Mouse (Mus musculus) monocyte, adult 2 months (primary cell): ENCODE results near the gene Pdgfb.

Experiments
- DNase-seq, 2 experiments: peaks; one replicate each; pipeline ENCODE4 v3.0.0; 2022; ENCODE audit warnings: low spot score in 2 of 2, low read depth in 1 of 2

The Pdgfb gene

DNA sequence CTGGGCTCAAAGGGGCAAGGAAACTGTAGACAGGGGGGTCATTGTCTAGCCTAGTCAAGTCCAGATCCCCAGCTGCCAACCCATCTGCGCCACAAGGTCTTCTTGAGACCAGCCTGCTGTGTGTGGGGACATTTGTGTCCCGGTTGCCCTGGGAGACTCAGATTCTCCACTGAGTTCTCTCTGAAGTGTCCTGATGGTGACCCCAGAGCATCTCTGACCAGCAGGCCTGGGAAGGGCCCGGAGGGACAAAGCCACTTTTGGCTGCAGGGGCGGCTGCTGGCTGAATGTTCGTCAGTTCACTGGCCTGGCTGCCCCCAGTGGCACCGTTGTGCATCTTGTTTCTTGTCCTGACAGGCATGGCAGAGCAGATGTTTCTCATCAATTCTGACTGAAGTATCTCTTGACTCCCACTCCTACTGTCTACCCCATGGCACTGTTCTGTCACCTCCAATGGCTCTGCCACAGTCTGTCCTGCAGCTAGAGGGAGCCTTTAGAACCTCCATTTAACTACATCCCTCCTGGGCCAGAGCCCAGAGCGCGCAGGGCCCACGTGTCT lies 53.3 kb downstream of the Pdgfb start:
- DNase-seq = no peak

DNA sequence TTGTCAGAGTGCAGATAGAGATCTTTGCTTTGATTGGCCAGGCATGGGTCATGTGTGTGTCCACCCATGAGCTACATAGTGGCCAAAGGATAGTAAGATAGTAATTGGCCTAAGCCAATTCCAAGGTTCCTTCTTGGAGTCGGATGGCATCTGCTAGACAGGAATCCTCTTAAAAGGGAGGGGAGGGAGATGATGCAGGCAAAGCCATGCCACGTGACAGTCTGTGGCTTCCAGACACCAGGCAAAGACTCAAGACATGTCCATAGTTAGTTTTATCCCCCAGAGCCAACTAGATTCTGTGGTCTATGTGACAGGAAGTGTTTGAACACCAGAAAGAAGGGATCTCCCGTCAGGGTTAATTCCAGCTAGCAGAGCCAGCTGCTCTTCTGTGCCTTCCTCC lies 56.4 kb downstream of the Pdgfb start:
- no peak for DNase-seq

DNA sequence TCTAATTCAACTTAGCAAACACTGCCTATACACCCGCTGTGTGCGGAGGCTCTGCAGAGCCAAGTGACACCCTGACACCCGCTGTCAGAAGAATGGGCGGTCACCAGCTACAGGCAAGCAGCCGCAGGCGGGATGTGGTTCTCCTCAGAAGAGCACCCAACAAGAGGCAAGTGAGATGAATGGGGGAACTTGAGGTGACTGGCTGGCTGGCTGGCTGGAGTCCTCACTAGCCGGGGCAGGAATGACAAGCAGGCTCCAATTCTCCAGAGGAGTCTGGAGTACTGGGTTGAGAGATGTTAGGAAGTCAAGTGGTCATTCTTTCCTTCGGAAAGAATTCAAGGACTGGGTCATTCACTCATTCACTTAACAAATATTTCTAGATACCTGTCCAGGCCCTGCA lies 58.2 kb downstream of the Pdgfb start:
- DNase-seq = no peak

DNA sequence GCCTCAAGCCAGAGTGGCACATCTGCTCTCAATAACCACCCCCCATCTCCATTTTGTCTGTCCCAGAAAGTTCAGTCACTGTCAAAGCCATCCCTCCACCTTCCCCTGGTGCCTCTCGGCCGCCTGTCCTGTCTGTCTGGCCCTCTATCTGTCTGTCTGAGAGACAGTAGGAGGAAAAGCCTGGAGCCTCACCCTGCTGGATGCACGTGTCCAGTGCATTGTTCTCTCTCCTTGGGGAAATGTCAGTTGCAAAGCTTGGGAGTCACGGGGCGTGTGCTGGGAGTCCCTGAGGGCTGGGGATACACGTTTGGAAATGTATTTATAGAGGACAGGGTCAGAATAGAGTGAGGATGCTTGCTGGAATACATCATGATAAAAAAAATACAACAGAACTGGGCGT lies 61.3 kb downstream of the Pdgfb start:
- DNase-seq = no peak

DNA sequence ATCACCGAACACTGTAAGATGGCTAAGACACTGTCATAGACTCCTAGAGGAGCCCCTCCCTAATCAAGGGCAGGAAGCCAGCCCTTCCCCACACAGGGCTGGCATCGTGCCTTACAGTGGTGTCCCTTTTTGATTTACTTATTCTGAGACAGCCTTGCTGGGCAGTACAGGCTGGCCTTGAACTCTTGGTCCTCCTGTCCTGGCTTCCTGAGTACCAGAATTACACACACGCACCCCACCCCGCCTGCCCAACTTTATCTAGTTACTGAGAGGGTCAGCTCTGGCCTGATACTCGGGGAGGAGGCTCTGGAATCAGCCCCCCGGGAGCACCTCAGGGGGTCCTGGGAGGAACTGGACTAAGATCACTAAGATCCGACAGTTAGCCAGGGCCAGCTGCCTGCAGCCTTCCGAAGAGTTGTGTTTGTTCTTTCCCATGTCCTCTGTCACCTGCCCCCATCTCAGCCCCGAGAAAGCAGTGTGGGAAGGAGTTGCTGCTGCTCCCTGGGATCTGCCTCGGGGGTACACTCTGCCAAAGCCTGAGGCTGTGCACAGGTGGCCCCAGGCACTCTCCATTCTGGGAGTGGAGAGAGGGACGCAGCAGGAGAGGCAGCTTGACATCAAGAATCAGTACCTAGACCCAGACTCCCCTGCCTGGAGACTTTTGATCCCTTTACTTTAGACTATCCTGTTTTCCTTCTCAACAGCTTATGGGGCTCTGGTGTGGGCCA lies 62.1 kb downstream of the Pdgfb start:
- no peak for DNase-seq

DNA sequence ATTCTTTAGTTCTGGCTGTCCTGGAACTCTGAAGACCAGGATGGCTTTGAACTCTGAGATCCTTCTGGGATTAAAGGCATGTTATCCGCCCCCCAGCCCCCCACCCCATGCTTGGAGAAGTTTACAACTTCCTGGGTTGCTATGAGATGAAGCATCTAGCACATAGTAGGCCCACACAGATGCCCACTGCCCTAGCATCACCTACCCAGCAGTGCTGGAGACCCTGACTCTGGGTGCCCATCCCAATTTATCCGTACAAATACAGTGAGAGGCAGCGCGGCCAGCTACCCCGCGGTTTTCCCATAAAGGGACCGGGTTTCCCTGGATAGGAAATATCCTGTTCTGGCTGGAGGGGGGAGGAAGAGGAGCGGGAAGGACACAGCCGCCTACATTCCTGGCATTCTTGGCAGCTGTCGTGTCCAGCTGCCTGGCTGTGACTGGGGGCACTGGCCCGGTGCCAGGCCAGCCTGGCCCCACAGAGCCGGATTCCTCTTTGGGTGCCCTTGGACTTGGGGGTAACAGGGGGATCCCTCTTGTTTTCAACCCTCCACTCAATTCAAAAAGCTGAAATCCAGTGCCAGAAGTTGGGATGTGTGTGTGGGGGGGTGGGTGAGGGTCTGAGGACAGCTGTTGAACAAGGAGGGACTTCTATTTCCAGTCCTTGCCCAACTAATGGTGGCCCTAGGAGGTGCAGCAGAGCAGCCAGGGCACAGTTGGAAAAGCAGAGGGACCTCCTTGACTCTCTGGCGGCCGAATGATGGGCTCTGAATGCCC lies 62.9 kb downstream of the Pdgfb start:
- no peak for DNase-seq

DNA sequence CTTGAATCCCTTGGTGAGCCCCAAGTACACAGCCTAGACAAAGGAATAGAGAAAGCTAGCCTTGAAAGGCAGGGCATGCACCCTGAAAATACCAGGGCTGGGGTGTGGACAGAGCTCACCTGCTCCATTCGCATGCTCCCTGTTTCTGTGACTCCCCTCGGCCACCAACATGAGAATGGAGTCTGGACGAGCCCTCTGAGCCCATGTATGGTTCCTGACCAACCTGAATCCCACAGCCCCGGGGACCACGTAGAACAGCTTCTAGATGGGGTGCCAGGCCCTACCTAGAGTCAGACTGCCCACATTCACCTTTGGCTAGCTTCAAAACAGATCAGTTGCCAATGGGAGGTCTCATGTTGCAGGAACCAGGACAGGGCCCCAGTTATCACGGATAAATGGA lies 63.6 kb downstream of the Pdgfb start:
- no peak for DNase-seq

DNA sequence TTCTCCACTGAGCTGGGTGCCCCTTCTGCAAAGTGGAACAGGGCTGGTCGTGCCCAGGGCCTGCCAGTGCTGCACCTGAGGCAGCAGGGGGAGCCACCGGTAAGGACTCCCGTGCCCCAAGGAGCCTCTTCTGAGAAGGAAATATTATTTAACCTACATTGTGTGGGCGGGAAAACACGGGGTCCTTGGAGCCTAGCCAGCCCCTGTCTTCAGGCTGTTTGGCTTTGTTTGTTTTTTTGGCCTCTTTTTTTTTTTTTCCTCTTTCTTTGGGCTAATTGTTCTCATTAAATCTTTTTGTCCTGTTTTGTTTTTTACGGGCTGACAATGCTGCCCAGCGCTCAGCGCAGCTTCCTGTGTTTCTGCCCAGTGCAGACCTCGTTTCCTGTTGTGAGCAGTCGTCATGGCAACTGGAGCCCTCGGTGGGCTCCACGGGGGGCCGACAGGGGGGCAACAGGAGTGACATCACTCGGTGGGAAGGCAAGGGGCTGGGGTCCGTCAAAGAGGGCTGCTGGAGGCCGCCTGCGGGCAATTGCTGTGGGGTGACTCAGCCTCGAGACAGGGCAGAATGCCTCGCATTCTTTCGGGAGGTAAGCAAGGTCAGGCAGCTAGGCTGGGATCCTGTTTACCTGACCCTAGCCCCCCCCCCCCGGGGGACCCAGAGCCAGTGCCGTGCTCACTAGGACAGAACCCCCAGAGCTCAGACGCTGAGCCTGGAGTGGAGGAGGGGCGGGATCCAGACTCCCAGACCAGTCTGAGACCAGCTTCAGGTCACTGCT lies 64.3 kb downstream of the Pdgfb start:
- DNase-seq = no peak

DNA sequence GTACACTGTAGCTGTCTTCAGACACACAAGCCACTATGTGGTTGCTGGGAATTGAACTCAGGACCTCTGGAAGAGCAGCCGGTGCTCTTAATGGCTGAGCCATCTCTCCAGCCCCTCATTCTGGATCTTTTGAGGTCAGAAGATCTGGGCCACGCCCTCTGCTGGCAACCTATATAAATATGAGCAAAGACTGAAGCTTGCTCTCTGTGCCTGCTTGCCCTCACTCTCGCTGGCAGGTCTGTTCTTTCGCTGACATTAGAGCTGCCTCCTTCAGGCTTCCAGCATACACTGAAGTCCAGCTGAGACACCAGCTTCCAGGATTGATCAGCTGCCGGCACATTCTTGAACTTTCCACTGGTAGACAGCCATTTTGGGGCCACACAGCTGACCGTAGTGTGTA lies 67.1 kb downstream of the Pdgfb start:
- DNase-seq = no peak

DNA sequence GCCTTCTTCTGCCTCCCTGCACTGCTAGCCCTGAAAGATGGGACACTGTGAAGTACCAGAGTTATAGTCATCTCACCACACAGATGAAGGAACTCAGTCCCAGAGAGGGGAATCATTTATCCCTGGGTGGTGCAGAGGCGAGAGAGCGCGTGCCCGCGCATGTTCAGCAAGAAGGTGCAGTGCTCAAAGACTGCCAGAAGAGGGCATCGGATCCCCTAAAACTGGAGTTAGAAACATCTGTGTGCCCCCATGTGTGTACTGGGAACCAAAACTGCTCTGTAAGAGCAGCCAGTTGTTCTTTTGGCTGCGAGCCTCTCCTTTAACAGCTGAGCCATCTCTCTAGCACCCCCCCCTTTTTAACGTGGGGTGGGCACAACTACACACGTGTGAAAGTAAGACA lies 68.0 kb downstream of the Pdgfb start:
- no peak for DNase-seq

DNA sequence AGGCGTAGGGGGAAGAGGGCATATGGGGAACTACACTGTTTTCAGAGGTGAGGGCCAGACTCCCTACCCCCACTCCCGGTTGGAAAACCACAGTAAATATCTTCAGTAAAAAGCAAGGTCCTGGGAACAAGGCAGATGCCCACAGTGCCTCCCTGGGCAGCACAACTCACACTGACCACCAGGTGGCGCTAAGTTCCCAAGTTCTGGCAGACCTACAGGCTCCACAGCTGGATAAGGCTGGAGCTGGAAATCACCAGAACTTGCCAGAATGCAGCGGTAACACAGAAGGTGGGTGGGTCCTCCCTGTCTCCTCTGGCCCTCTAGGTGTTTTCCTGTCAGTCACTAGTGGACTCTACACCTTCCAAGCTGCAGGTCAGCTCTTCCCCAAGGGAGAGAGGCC lies 68.8 kb downstream of the Pdgfb start:
- DNase-seq = peak; percentile 55 to 80
